Mouse (Mus musculus) CH12.LX (cell line): Measurements from ENCODE around the gene Tle2.

Source experiments
- E2F4 ChIP-seq: IDR thresholded peaks from 2 replicates; pipeline ENCODE4 v1.6.1; 2011; ENCODE audit warnings: low read depth, low read length, improper control_type of control experiment; ENCODE audit not compliant: insufficient replicate concordance
- HCFC1 ChIP-seq: IDR thresholded peaks from 2 replicates; pipeline ENCODE4 v1.6.1; 2012; ENCODE audit warnings: low read depth, mild to moderate bottlenecking, inconsistent platforms, low read length, improper control_type of control experiment
- MAFK ChIP-seq: IDR thresholded peaks from 2 replicates; pipeline ENCODE4 v1.6.1; 2011; ENCODE audit warnings: low read length, improper control_type of control experiment; ENCODE audit not compliant: insufficient replicate concordance
- SIN3A ChIP-seq: IDR thresholded peaks from 2 replicates; pipeline ENCODE4 v1.6.1; 2012; ENCODE audit warnings: low read length, improper control_type of control experiment, inconsistent platforms
- TBP ChIP-seq: conservative IDR thresholded peaks from 2 replicates; pipeline ENCODE4 v1.6.1; 2011; ENCODE audit warnings: low read depth, low read length, improper control_type of control experiment
- ZC3H11A ChIP-seq: IDR thresholded peaks from 2 replicates; pipeline ENCODE4 v1.6.1; 2012; ENCODE audit warnings: low read depth, mild to moderate bottlenecking, inconsistent platforms, low read length, improper control_type of control experiment

DNA sequence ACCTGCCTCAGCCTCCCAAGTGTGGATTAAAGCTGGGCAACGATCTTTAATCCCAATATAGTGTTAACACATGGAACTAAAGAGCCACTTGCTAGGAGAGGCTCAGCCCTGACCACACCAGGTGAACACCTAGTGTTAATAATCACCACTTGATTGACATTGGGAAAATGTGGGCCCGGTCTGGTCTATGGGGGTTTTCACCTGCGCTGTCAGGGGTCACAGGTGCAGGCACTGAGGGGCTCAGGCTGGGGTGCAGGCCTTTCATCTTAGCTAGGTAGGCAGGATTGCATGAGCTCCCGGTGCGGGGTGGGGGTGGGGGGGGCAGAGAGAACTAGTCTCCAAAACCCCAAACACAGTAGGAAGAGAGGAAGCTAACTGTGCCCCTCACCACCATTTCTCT, 25.3 kb downstream of the Tle2 start:
- TF ChIP-seq SIN3A (no peak), E2F4 (no peak), ZC3H11A (no peak), MAFK (no peak), TBP (no peak), HCFC1 (no peak)
